Mouse (Mus musculus): Measurements from ENCODE around the gene Cdc20b. TPM values are rescaled to one million over a fixed set of nuclear protein-coding genes. Genes with fewer than 3 reads are reported as not detected.

Gene Cdc20b
- total RNA-seq, 2 experiments from 2014 or later: not detected

DNA sequence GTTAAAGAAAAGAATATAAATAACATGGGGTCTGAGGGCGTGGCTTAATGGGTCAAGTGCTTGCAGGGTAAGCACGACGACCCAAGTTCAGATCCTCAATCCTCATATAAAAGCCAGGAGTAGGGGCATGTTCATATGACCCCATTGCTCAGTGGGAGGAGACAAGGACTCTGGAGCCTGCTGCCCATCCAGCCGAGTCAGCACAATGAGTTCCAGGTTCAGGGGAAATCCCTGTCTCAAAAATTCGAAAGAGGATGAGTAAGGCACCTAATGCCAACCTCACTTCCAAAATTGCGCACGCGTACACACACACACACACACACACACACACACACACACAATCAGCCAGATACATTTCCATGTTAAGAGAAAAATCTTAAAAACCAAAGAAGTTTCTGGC is 12.4 kb upstream of the Cdc20b start:
- no peak for ATAC-seq (replicated peaks; ENCODE audit: low FRiP score, low TSS enrichment, poor library complexity, severe bottlenecking)

DNA sequence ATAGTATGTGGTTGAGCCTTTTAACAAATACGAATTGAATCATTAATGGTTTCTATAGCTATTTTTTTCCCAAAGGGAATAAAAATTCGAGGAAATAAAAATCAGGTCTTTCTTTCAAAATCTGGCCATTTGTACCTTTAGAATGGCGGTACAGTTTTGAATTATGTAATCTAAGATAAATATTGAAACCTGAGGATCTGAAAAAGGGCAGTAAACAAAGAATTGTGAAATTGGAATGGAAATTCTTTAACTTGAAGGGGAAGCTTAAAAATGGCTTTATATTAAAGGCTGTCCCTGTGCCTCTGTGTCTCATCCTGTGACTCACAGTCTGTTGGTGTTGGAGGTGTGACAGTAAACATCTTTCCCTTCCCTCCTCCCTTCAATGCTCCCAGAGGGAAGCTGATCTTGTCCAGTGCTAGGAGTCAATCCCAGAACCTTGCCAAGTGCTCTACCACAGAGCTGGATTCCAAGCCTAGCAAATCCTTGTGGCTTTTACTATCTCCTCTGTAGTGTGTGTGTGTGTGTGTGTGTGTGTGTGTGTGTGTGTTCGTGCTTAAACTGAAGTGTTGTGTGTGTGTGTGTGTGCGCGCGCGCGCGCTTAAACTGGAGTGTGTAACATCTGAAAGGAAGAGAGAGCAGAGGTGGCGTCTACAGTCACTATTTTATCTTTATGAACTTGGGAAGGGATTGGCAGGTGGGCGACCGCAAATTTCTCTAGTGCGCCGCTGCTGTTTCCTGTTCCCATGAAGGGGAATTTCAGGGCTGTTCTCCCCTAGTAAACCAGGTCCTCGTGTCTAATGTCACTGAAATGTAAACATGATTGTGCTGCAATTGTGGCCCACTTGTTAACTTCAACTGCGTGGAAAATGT is 11.4 kb upstream of the Cdc20b start:
- ATAC-seq (replicated peaks; ENCODE audit: low FRiP score, low TSS enrichment, poor library complexity, severe bottlenecking): no peak

DNA sequence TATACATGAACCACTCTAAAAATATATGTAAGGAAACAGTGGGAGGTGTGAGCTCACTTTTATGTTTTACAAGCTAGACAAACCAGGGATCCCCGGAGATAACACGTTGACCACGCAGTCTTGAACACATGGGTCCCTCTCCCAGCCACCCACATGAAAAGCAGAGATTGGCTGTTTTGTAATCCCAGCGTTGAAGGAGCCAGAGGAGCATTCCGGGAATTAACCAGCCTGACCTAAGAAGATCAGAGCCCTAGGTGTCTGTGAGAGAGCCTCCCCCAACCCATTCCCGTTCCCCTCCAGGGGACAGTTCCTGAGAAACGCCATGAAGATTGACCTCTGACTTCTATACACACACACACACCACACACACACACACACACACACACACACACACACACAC is 3.6 kb upstream of the Cdc20b start:
- no peak for ATAC-seq (replicated peaks; ENCODE audit: low FRiP score, low TSS enrichment, poor library complexity, severe bottlenecking)

DNA sequence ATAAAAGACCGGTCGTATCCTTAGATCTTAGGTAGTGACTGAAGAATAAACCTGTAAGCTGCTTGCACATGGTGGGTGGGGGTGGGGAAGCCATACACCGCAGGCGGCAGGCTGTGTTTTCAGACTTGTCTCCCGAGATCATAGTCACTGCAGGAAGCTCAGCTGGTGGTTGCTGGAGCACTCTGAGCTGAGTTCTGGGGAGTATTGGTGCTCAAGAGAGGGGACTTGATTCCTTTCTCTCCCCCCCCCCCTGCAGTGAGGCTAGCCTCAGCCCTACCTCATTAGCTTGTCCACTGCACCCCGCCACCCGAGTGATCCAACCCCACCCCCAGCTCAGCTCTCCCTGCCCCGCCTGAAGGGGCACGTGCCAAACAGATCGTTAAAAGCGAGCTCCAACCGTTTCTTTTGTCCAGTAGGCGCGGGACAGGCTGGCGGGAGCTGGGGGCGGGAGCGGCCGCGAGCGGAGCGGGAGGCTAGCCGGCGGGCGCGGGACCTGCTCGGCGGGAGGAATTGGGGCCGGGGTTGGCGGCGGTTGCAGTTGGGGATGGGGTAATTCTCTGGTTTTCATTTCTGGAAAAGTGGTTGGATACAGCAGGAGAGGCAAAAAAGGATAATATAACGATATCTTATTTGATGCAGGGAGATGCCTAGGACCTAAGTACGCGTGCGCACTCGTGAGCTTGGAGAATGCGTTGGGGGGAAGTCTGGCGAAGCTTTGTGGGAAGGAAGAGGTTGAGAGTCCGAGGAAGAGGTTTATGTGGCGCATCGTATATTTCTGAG is 2.9 kb upstream of the Cdc20b start:
- no peak for ATAC-seq (replicated peaks; ENCODE audit: low FRiP score, low TSS enrichment, poor library complexity, severe bottlenecking)

DNA sequence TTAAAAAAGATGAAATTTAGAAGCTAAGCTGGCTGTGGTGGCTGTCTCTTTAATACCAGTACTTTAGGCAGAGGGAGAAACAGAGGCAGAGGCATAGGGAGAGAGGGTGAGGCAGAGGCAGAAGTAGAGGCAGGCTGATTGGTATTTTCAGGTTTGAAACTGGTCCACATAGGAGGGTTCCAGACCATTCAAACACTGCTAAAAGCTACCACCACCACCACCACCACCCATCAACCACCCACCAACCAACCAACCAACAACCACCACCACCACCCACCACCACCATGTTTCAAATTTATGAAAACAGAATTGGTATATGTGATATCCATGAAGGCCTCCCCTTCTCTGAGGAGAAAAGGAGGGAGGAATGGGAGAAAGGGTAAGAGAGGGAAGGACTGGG is 2.1 kb upstream of the Cdc20b start:
- ATAC-seq (replicated peaks; ENCODE audit: low FRiP score, low TSS enrichment, poor library complexity, severe bottlenecking): no peak

DNA sequence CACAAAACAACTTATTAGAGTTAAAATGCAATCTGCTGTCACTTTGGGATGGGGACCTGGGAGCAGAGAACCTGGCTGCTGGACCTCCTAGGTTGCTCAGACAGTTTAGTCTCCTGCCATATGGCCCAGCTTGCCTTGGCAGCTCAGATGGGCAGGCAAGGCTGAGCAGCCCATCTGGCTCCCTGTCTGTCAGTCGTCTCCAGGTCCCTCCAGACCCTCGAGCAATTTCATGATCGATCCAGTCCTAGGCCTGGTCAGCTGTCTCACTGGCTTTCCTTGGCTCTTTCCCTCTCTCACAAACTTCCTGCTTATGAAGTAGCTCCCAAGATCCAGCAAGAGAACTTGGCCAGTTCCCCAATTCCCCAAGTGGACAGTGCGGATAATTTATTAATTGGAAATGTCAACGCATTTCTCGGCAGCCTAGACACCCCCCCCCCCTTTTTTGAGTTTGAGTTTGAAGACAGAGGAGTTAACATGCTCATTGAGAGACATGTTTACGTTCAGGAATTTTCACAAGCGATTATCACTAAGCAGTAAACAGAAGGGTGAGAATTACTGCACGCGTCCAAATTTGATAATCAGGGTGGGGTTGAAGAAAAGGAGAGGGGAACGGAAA is 532 bp upstream of the Cdc20b start:
- 0 out of 2 replicates have a peak, but pooled peaks have one; percentile 1 for ATAC-seq (replicated peaks; ENCODE audit: low FRiP score, low TSS enrichment, poor library complexity, severe bottlenecking)

DNA sequence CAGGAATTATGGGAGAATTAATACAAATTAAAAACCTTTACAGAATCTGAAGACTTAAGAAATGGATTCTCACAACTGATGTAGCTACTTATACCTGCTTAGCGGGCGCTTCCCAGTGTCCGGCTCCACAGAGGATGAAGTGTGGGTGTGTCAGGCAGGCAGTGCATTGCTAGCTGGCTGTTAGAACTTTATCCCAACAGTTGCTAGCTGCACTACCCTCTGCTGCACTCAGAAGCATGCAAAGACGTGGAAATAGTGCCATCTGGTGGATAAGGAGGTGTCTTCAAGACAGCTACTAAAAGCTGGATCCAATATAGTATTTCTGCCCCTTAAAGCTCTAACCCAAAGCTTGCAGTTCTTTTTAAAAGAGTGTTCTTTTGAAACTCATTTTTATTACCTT is 941 bp downstream of the Cdc20b start:
- peak; percentile 82 for ATAC-seq (replicated peaks; ENCODE audit: low FRiP score, low TSS enrichment, poor library complexity, severe bottlenecking)

DNA sequence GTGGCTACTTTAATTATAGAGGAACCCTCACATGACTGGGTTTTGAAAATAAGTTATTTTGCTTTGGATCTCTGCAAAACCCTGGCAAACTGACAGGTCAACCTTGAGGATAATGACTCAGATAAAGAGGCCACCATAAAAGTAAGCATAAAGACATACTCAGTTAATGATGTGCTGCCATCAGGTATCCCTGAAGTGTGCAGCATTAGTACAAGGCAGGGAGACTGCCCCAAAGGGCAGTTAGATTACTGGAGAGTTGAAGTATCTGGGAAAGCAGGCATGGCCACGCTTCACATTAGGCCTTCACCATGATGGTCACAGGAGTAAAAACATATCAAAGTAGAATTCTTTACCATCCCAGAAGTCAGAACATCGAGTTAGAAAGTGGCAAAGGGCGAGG is 10.0 kb downstream of the Cdc20b start:
- ATAC-seq (replicated peaks; ENCODE audit: low FRiP score, low TSS enrichment, poor library complexity, severe bottlenecking): no peak

DNA sequence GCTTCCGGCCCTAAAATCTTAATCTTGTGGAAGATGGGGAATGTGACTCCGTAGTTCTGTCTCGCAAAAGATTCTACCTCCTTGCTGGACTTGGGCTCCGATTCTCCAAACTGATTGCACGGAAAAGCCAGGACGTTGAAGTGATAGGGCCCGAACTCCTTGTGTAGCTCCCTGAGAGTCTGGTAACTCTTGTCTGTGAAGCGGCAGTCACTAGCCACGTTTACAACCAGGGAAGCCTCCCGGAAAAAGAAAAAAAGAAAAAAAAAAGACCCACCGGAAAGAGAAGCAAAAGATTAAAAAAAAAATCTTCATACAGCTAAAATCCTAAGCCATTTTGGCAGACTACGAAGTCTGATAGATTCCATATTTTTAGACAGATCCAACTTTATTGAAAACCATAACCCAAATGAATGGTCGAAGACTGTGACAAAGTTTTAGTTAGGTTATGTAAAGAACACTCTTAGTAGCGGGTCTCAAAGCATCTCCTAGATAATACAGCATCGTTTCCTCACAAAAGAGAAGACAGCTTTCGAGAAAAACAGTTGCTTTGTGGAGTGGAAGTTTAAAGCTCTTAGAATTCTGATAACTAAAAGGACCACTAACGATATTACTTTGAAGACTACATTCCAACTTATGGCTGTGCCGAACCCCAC is 10.7 kb downstream of the Cdc20b start:
- ATAC-seq (replicated peaks; ENCODE audit: low FRiP score, low TSS enrichment, poor library complexity, severe bottlenecking): no peak

DNA sequence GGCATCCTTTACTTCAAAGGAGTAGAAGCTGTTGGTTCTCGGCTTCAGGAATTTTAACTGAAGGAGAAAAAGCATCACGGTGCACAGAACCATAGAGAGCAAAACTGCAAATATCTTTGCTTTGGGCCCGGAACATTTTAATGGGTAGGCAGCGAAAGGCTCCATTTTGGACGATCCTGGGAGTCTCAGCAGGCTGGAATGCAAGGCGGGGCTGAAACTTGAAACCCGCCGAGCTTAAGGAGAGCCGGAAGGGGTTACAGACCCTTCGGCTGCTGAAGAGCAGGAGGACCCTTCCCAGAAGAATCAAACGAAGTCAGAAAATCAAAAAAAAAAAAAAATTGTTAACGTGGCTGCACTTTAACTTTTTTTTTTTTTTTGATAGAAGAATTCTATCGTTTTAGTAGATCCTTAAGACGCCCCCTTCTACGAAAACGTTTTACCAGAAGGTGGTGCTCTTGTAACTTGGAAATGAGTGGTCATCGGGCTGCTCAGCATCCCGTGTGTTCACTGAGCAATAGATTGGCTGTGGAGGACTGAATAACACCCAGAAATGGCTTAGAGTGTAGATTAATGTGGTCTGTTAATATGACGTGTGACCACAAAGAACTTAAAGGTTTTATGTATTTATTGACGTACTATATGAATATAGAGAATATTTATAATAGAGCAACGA is 11.4 kb downstream of the Cdc20b start, which contains the start of gene Gpx8:
Gpx8 (minus strand) TSS at position 200 of the 673 bp plus-strand sequence.
- ATAC-seq (replicated peaks; ENCODE audit: low FRiP score, low TSS enrichment, poor library complexity, severe bottlenecking): peak; percentile 77

DNA sequence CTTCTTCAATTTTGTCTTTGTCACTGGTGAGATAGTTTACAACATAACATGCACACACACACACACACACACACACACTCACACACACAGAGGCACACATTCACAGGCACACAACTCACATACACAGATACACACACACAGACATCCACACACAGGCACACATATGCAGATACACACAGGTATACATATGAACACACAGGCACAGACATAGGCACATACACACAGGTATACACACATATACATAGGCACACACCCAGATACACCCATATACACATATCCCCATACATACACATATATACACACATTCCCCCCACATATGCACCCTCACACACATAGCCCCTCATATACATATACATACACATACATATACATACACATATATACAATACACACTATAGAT is 12.1 kb downstream of the Cdc20b start:
- no peak for ATAC-seq (replicated peaks; ENCODE audit: low FRiP score, low TSS enrichment, poor library complexity, severe bottlenecking)

DNA sequence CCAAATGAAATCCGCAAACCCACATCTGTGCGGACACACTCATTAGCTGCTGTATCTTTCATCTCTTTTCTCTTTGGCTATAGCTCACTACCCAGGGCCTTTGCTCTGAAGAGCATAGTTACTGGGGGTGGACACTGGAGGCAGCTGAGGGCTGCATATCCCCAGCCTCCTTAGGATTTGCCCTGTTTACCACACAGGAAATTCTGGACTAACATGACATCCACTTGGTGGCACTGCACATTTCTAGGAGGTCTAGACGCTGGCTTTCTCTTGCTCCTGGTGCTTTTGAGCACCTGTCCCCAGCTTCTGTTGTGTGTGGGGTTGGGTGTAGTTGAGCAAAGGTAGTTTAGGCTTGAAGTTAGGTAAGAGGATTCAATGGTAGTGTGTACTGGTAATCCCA is 12.7 kb downstream of the Cdc20b start:
- ATAC-seq (replicated peaks; ENCODE audit: low FRiP score, low TSS enrichment, poor library complexity, severe bottlenecking): no peak

DNA sequence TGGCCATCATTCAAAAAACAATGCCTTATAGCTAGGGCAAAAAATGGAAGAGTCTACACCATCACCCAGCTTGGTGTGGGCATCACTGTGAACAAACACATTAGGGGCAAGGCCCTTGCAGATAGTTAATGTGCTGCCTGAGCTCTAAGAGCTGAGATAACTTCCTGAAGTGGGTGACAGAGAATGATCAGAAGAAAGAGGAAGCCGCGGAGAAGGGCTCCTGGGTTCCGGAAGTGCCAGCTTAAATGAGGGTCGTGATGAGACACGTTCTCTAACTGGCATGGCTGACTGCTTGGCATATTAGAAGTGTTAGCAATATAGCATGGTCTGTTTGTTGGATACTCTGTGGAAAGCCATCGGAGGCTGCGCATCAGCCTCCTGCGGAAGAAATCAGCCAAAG is 19.3 kb downstream of the Cdc20b start:
- ATAC-seq (replicated peaks; ENCODE audit: low FRiP score, low TSS enrichment, poor library complexity, severe bottlenecking): no peak

DNA sequence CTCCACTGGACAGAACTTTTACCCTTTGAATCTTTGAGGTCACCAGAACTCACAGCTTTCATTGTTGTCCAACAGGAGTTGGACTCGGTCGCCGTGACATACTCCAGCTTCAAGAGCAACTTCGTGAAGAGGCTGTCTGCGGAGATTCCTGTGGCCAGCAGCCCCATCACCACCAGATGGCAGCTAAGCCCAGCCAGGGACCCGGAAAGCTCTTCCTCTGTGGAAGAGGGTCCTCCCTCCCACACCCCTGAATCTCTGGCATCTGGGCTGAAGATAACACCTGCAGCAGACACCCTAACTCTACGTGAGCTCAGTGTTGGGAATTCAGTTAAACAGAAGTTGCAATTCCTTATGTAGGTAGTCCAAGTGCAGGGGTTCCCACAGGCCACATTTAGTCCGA is 20.9 kb downstream of the Cdc20b start:
- no peak for ATAC-seq (replicated peaks; ENCODE audit: low FRiP score, low TSS enrichment, poor library complexity, severe bottlenecking)

DNA sequence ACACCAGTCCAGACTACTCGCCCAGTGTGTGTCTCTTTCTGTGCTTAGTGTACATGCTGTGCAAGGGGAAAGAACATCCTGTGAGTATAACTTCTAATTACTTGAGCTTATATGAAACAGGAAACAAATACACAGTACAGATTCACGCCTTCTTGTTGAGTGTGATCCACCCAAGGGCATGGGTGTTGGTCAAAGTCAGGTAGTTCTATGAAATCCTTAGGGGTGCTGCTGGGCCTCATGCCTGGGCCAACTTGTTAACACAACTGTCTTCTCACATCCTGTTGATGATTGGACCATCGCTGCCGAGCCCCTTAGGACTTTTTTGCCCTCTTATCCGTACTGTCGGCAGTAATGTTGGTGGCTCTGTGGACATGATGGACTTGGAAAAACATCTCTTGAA is 26.8 kb downstream of the Cdc20b start:
- no peak for ATAC-seq (replicated peaks; ENCODE audit: low FRiP score, low TSS enrichment, poor library complexity, severe bottlenecking)

DNA sequence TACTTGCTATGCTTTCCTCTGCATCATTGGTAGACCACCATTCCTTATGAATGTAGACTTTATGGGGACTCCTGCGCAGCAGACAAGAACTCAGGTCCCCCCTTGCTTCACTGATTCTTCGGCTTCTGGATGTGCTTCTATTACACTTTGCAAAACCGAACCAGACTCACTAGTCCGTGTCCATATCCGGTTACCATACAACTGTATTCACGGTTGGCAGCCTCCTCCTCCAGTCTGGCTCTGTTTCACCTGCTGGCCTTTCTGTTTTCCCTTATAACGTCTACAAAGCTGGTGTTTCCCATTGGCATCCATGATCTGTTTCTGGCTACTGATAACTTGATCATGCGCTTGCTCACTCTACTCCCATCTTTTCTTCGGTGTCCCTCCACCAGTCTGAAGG is 29.6 kb downstream of the Cdc20b start:
- no peak for ATAC-seq (replicated peaks; ENCODE audit: low FRiP score, low TSS enrichment, poor library complexity, severe bottlenecking)

DNA sequence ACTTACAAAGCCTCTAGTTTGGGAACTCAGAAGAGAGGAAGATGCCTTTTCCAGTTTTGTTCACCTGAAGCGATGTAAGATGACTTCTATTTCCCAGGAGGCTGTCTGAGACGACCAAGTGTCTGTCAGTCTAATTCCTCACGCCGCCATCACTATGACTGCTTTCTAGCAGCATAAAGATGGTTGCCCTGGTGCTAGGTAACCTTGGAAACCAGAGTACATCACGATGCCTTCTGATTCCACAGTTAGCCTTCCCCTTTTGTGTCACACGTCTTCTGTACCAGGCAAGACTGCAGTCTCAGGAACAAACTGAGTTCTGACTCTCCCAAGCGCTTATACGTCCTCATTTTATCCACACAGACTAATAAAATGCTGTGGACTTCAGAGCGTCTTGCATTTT is 44.1 kb downstream of the Cdc20b start:
- ATAC-seq (replicated peaks; ENCODE audit: low FRiP score, low TSS enrichment, poor library complexity, severe bottlenecking): no peak

DNA sequence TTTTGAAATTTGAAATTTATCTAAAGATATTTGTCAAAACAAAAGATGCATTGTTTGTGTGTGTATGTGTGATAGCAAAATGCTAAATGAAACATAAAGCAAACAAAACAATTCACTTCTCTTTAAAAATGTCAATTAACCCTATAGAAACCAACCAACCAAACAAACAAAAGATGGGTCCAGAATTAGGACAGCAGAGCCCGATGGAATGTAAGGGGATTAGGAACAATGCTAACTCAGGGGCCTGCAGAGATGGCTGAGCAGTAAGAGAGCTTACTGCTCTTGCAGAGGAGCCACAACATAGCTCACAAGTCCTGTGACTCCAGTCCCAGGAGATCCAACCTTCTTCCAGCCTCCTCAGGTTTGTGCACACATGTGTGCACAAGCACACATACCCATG is 47.2 kb downstream of the Cdc20b start:
- no peak for ATAC-seq (replicated peaks; ENCODE audit: low FRiP score, low TSS enrichment, poor library complexity, severe bottlenecking)

DNA sequence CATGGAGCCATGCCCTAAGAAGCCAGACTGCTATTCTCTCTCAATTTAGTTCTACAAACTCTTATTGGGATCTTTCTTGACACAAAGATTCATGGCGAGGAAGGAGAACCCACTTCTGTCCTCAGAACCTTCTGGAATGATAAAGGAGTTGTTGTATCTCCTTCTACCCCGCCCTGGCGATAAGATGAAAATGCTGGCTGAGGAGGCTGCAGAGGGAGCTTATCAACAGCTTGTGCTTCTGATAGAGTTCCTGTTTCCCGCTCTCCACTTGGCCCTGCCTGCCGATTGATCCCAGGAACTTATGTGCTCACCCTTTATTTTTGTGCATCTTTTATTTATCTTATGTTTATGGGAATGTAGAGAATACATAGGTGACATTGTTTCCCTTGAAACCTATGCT is 49.8 kb downstream of the Cdc20b start:
- ATAC-seq (replicated peaks; ENCODE audit: low FRiP score, low TSS enrichment, poor library complexity, severe bottlenecking): no peak

Measured in megakaryocyte-erythroid progenitor cell, adult 5-6 weeks (primary cell).